Mouse (Mus musculus) gastrocnemius, postnatal 10 days (tissue): ENCODE results near the gene Vps53. TPM values are rescaled to one million over a fixed set of nuclear protein-coding genes. Genes with fewer than 3 reads are reported as not detected.

ENCODE experiments used
- DNase-seq: peaks from one replicate; pipeline ENCODE4 v3.0.0; 2021; ENCODE audit warnings: mixed read lengths
- total RNA-seq, 2 experiments: library from RNA; stranded (reverse); gene quantifications; 2 replicates each; pipeline ENCODE4 v1.2.3; 2021

Gene Vps53
- total RNA-seq, 2 experiments from 2014 or later = 27.3 TPM

GRCm38 (mm10) chr11:76168976-76169375 is 10.5 kb downstream of the Vps53 start:
- peak; percentile 31 for DNase-seq

- DNase-seq = peak; percentile 67
Measured at GRCm38 (mm10) chr11:76167079-76167765, 12.2 kb downstream of the Vps53 start.

- no peak for DNase-seq
Measured at GRCm38 (mm10) chr11:76166657-76167056, 12.8 kb downstream of the Vps53 start.

GRCm38 (mm10) chr11:76160251-76160650 is 19.2 kb downstream of the Vps53 start:
- no peak for DNase-seq

GRCm38 (mm10) chr11:76158375-76158774 is 21.1 kb downstream of the Vps53 start:
- DNase-seq = no peak

- DNase-seq = no peak
Measured at GRCm38 (mm10) chr11:76154861-76155260, 24.6 kb downstream of the Vps53 start.

- DNase-seq = no peak
Measured at GRCm38 (mm10) chr11:76154200-76154599, 25.2 kb downstream of the Vps53 start.

GRCm38 (mm10) chr11:76153236-76153951 is 26.1 kb downstream of the Vps53 start:
- no peak for DNase-seq

GRCm38 (mm10) chr11:76150980-76151379 is 28.5 kb downstream of the Vps53 start:
- DNase-seq = no peak

- DNase-seq = no peak
Measured at GRCm38 (mm10) chr11:76148055-76149008, 31.1 kb downstream of the Vps53 start.

- DNase-seq = no peak
Measured at GRCm38 (mm10) chr11:76146187-76147010, 33.0 kb downstream of the Vps53 start.

GRCm38 (mm10) chr11:76145169-76145568 is 34.3 kb downstream of the Vps53 start:
- DNase-seq = no peak

GRCm38 (mm10) chr11:76144386-76144785 is 35.1 kb downstream of the Vps53 start:
- no peak for DNase-seq

GRCm38 (mm10) chr11:76137996-76138395 is 41.5 kb downstream of the Vps53 start:
- DNase-seq = no peak

- DNase-seq = no peak
Measured at GRCm38 (mm10) chr11:76135641-76136437, 43.6 kb downstream of the Vps53 start.

- no peak for DNase-seq
Measured at GRCm38 (mm10) chr11:76130859-76131258, 48.6 kb downstream of the Vps53 start.

GRCm38 (mm10) chr11:76125386-76125785 is 54.1 kb downstream of the Vps53 start:
- no peak for DNase-seq

GRCm38 (mm10) chr11:76123517-76123916 is 55.9 kb downstream of the Vps53 start:
- no peak for DNase-seq

GRCm38 (mm10) chr11:76122571-76122970 is 56.9 kb downstream of the Vps53 start:
- DNase-seq = no peak

- DNase-seq = no peak
Measured at GRCm38 (mm10) chr11:76121086-76121485, 58.4 kb downstream of the Vps53 start.

- DNase-seq = no peak
Measured at GRCm38 (mm10) chr11:76120407-76120901, 59.0 kb downstream of the Vps53 start.
